Comparison of ENCODE assay signal across 8 mouse cellular contexts in genomic region chr17:63499636-63500155, GRCm38 (mm10). TPM values are rescaled to one million over a fixed set of nuclear protein-coding genes. Genes with fewer than 3 reads are reported as not detected.
DNase-seq lines count a peak whose midpoint lies in the region; ATAC-seq and TF ChIP-seq lines count a peak whose summit lies in the region.

Fbxl17 (minus strand) TSS chr17:63500017.

- H3K27me3 ChIP-seq in intestine, postnatal 0 days (replicated peaks; ENCODE audit: control insufficient read depth, insufficient read depth, low read length) = no peaks in the 10 kb centered on the region
- no peaks in the 10 kb centered on the region for H3K27me3 ChIP-seq in limb, embryonic 11.5 days (ENCODE audit: control insufficient read depth, insufficient read depth, low read length)
- H3K27me3 ChIP-seq in midbrain, embryonic 12.5 days = no peaks in the 10 kb centered on the region

- peak within 1 kb of the TSS; percentile 85 for H3K4me2 ChIP-seq in intestine, postnatal 0 days (replicated peaks; ENCODE audit: low read depth)
- H3K4me2 ChIP-seq in limb, embryonic 11.5 days (ENCODE audit: low read depth, severe bottlenecking) = peak within 1 kb of the TSS; percentile 71
- peak within 1 kb of the TSS; percentile 75 for H3K4me2 ChIP-seq in midbrain, embryonic 12.5 days (replicated peaks)

- under 1% methylated on average over 63 of the region's 80 CpGs for WGBS in intestine, postnatal 0 days
- WGBS in limb, embryonic 11.5 days = under 1% methylated on average over 28 of the region's 80 CpGs
- under 1% methylated on average over 41 of the region's 80 CpGs for WGBS in midbrain, embryonic 12.5 days

- H3K4me3 ChIP-seq in intestine, postnatal 0 days (ENCODE audit: low read depth, low read length) = peak within 1 kb of the TSS; percentile 89
- peak within 1 kb of the TSS; percentile 85 for H3K4me3 ChIP-seq in limb, embryonic 11.5 days (ENCODE audit: low read depth, low read length)
- H3K4me3 ChIP-seq in midbrain, embryonic 12.5 days = peak within 1 kb of the TSS; percentile 98

- no peaks in the 10 kb centered on the region for H3K36me3 ChIP-seq in intestine, postnatal 0 days (ENCODE audit: control insufficient read depth, insufficient read depth)
- H3K36me3 ChIP-seq in limb, embryonic 11.5 days (ENCODE audit: control insufficient read depth, insufficient read depth, low read length) = no peaks in the 10 kb centered on the region
- no peaks in the 10 kb centered on the region for H3K36me3 ChIP-seq in midbrain, embryonic 12.5 days

- no peaks in the 10 kb centered on the region for H3K9me3 ChIP-seq in intestine, postnatal 0 days (ENCODE audit: control insufficient read depth)
- no peaks in the 10 kb centered on the region for H3K9me3 ChIP-seq in limb, embryonic 11.5 days (ENCODE audit: control insufficient read depth, low read length)
- H3K9me3 ChIP-seq in midbrain, embryonic 12.5 days = no peaks in the 10 kb centered on the region

- H3K9ac ChIP-seq in intestine, postnatal 0 days (ENCODE audit: low read depth, low read length) = peak within 1 kb of the TSS; percentile 98
- H3K9ac ChIP-seq in limb, embryonic 11.5 days (ENCODE audit: low read length) = peak within 1 kb of the TSS; percentile 98
- H3K9ac ChIP-seq in midbrain, embryonic 12.5 days (replicated peaks) = peak within 1 kb of the TSS; percentile 98

- peak; percentile 79 for ATAC-seq in intestine, postnatal 0 days
- peak; percentile 57 for ATAC-seq in limb, embryonic 11.5 days (ENCODE audit: insufficient number of reproducible peaks, low FRiP score, low TSS enrichment, low read depth)
- peak; percentile 74 for ATAC-seq in midbrain, embryonic 12.5 days (ENCODE audit: low FRiP score, low read depth)

- H3K27ac ChIP-seq in intestine, postnatal 0 days (ENCODE audit: low read depth, low read length) = peak within 1 kb of the TSS; percentile 98
- peak within 1 kb of the TSS; percentile 97 for H3K27ac ChIP-seq in limb, embryonic 11.5 days (replicated peaks; ENCODE audit: low read depth, low read length)
- H3K27ac ChIP-seq in midbrain, embryonic 12.5 days (replicated peaks) = peak within 1 kb of the TSS; percentile 99

- DNase-seq in layer of hippocampus, adult 11-12 months (ENCODE audit: low spot score) = peak; percentile 71
- DNase-seq in layer of hippocampus, adult 9-10 months (ENCODE audit: low spot score) = no peak
- DNase-seq in embryo, embryonic 11 days = peak; percentile 80
- DNase-seq in gastrocnemius, postnatal 36 days = peak; percentile 50 to 66
- peak; percentile 67 for DNase-seq in limb, embryonic 11.5 days (ENCODE audit: low spot score)
- DNase-seq in skeletal muscle tissue, adult 2 months (ENCODE audit: low read depth, low spot score) = peak; percentile 31

- intact Hi-C loops in gastrocnemius, postnatal 36 days (cut with DNase I) = no loop called here

- no peak for TF ChIP-seq CTCF in intestine, postnatal 0 days (IDR thresholded peaks at IDR 0.05; ENCODE audit: low read depth)

- peaks cover 6% of the 10 kb centered on the region; the same call in 1 of the 2 replicates for H3K4me1 ChIP-seq in intestine, postnatal 0 days (replicated peaks; ENCODE audit: control insufficient read depth, insufficient read depth, low read length)
- H3K4me1 ChIP-seq in limb, embryonic 11.5 days (ENCODE audit: control insufficient read depth, insufficient read depth, low read length) = peaks cover 10% of the 10 kb centered on the region; the same call in 1 of the 2 replicates
- H3K4me1 ChIP-seq in midbrain, embryonic 12.5 days = peaks cover 33% of the 10 kb centered on the region

RNA-seq across cellular contexts. Expression of gene Fbxl17, which starts in this region (rescaled TPM):
- total RNA-seq in gastrocnemius, postnatal 36 days (2021) = 10 to 100 TPM; 39.8 to 43.7 TPM
- 4.3 and 6.3 TPM in 2 replicates for polyA plus RNA-seq in intestine, postnatal 0 days (2015; fragmentation: Nextera tagmentation; extraction: Ambion mirVana)
- polyA plus RNA-seq in limb, embryonic 11.5 days (2014; fragmentation: Nextera tagmentation; extraction: Ambion mirVana) = 6.5 and 6.8 TPM in 2 replicates
- polyA plus RNA-seq in midbrain, embryonic 12.5 days (2016; fragmentation: Nextera tagmentation; extraction: Ambion mirVana) = 27.0 and 37.1 TPM in 2 replicates
